Mouse (Mus musculus): ENCODE measurements around the gene Trpm3.

- TF ChIP-seq POLR2A (IDR thresholded peaks at IDR 0.05; ENCODE audit: extremely low read depth, insufficient read depth, low read length), result no peak
- no peak for TF ChIP-seq CTCF (IDR thresholded peaks at IDR 0.05; ENCODE audit: low read depth, low read length)
Observed at GRCm38 (mm10) chr19:22880199-22880598, 741.4 kb downstream of the Trpm3 start.

Measured in liver, adult 2 months (tissue).